Comparison of ENCODE assay signal across 19 mouse cellular contexts in genomic region chr9:94815518-94815917, GRCm38 (mm10).
"Had no signal": no experiment of that assay in that cellular context is flagged by ENCODE, and none has a peak within 500 bp of the region (broad histone marks: within the 10 kb centered on the region; RNA-seq: fewer than 3 reads in every experiment).

No protein-coding gene starts in this region.

- H3K9me3 ChIP-seq: intestine, embryonic 15.5 days; kidney, embryonic 15.5 days; limb, embryonic 15.5 days; liver, embryonic 12.5 days; megakaryocyte, embryonic 14.5 days; midbrain, embryonic 13.5 days; neural tube, embryonic 15.5 days had no signal

- H3K9ac ChIP-seq: intestine, embryonic 15.5 days; kidney, embryonic 15.5 days; limb, embryonic 15.5 days; liver, embryonic 12.5 days; lung, embryonic 14.5 days; midbrain, embryonic 13.5 days; neural tube, embryonic 15.5 days had no signal

- DNase-seq: kidney, adult 2 months; kidney, postnatal 14 days; layer of hippocampus, postnatal 36 days; lung, embryonic 14.5 days; lung, postnatal 10 days; lung, postnatal 4 days; retina, postnatal 1 day; right cerebral cortex, postnatal 4 days; spleen, adult 18-20 months; thymus, adult 18-20 months; thymus, postnatal 14 days had no signal

- H3K4me3 ChIP-seq: intestine, embryonic 15.5 days; kidney, embryonic 15.5 days; limb, embryonic 15.5 days; liver, embryonic 12.5 days; megakaryocyte, embryonic 14.5 days; midbrain, embryonic 13.5 days; myocyte; neural tube, embryonic 15.5 days had no signal

- H3K27me3 ChIP-seq: intestine, embryonic 15.5 days; kidney, embryonic 15.5 days; limb, embryonic 15.5 days; liver, embryonic 12.5 days; megakaryocyte, embryonic 14.5 days; midbrain, embryonic 13.5 days; neural tube, embryonic 15.5 days had no signal

- ATAC-seq: intestine, embryonic 15.5 days; liver, embryonic 12.5 days; midbrain, embryonic 13.5 days had no signal

- H3K36me3 ChIP-seq: intestine, embryonic 15.5 days; kidney, embryonic 15.5 days; limb, embryonic 15.5 days; liver, embryonic 12.5 days; midbrain, embryonic 13.5 days; neural tube, embryonic 15.5 days had no signal

- H3K4me2 ChIP-seq: intestine, embryonic 15.5 days; kidney, embryonic 15.5 days; limb, embryonic 15.5 days; liver, embryonic 12.5 days; lung, embryonic 14.5 days; midbrain, embryonic 13.5 days; neural tube, embryonic 15.5 days had no signal

- H3K4me1 ChIP-seq: intestine, embryonic 15.5 days; kidney, embryonic 15.5 days; liver, embryonic 12.5 days; megakaryocyte, embryonic 14.5 days; midbrain, embryonic 13.5 days; neural tube, embryonic 15.5 days had no signal

- H3K27ac ChIP-seq: intestine, embryonic 15.5 days; kidney, embryonic 15.5 days; limb, embryonic 15.5 days; liver, embryonic 12.5 days; midbrain, embryonic 13.5 days; neural tube, embryonic 15.5 days had no signal
